Mouse (Mus musculus) forebrain, embryonic 13.5 days (tissue): ENCODE measurements around the gene Gm14418. TPM values are rescaled to one million over a fixed set of nuclear protein-coding genes. Genes with fewer than 3 reads are reported as not detected.
"Not testable (repeated sequence)": the region's sequence is repeated elsewhere in the genome, so short reads cannot be mapped to it uniquely, and the experiment has no call there.

Source experiments
- ATAC-seq: fragments of 200-750 bp; cut with Nextera tagmentation; 2 replicates; pipeline ENCODE4 v1.8.0; 2017
- H3K27ac ChIP-seq: fragments of 300-500 bp; sonication (generic); 2 replicates; pipeline ENCODE4 v1.5.1; 2015; ENCODE audit warnings: inconsistent platforms, mild to moderate bottlenecking, moderate library complexity
- H3K27me3 ChIP-seq: fragments of 300-500 bp; sonication (generic); 2 replicates; pipeline ENCODE4 v1.6.1; 2015; ENCODE audit warnings: mild to moderate bottlenecking, inconsistent platforms
- H3K36me3 ChIP-seq: fragments of 300-500 bp; sonication (generic); 2 replicates; pipeline ENCODE4 v1.6.1; 2015; ENCODE audit warnings: mild to moderate bottlenecking, inconsistent platforms; ENCODE audit not compliant: poor library complexity, severe bottlenecking
- H3K4me1 ChIP-seq: fragments of 300-500 bp; sonication (generic); 2 replicates; pipeline ENCODE4 v1.6.1; 2015; ENCODE audit warnings: inconsistent platforms
- H3K4me2 ChIP-seq: fragments of 300-500 bp; sonication (generic); 2 replicates; pipeline ENCODE4 v1.6.1; 2015; ENCODE audit warnings: inconsistent platforms, mild to moderate bottlenecking, moderate library complexity
- H3K4me3 ChIP-seq: fragments of 300-500 bp; sonication (generic); 2 replicates; pipeline ENCODE4 v1.5.1; 2015; ENCODE audit warnings: mild to moderate bottlenecking, inconsistent platforms
- H3K9ac ChIP-seq: fragments of 300-500 bp; sonication (generic); 2 replicates; pipeline ENCODE4 v1.6.1; 2015; ENCODE audit warnings: mild to moderate bottlenecking, inconsistent platforms
- H3K9me3 ChIP-seq: fragments of 300-500 bp; sonication (generic); replicated peaks from 2 replicates; pipeline ENCODE4 v1.6.1; 2016; ENCODE audit warnings: inconsistent platforms
- WGBS: fragments of 180-500 bp; shearing (Covaris S2); methylation state at CpG from one replicate; pipeline ENCODE4 v1.1.7; 2015; 5-methylcytosine and 5-hydroxymethylcytosine counted together
- polyA plus RNA-seq: library from polyadenylated mRNA; unstranded; fragments of >200 nt; fragmentation: Nextera tagmentation; extraction: Ambion mirVana; gene quantifications from 2 replicates; pipeline ENCODE4 v1.2.1, GENCODE M21; 2015

The Gm14418 gene
- 9.6 and 13.4 TPM in 2 replicates for polyA plus RNA-seq

- not testable (repeated sequence) for H3K36me3 ChIP-seq, H3K4me1 ChIP-seq, ATAC-seq, H3K9ac ChIP-seq, H3K9me3 ChIP-seq, H3K27me3 ChIP-seq, H3K27ac ChIP-seq
- H3K4me2 ChIP-seq = peak within 1 kb of the TSS; percentile 33
- H3K4me3 ChIP-seq = peak within 1 kb of the TSS; percentile 33
- 49% methylated on average over 6 of the region's 6 CpGs for WGBS
These were observed at the start of gene Gm14418 for GRCm38 (mm10) chr2:177398096-177398495. Gene Gm14418, minus strand, starts transcription at chr2:177398320.

Other genes starting within 250 kb of the Gm14418 start
- gene Gm14410, start 191.9 kb downstream of the Gm14418 start, polyA plus RNA-seq = 31.0 and 38.7 TPM in 2 replicates
- gene Gm14409, start 131.3 kb downstream of the Gm14418 start, polyA plus RNA-seq = not detected in 2 replicates
- gene Gm14412, start 74.0 kb downstream of the Gm14418 start, polyA plus RNA-seq = 0.14 and 0.23 TPM in 2 replicates
- 7.8 and 10.1 TPM in 2 replicates for gene Zfp970, start 66.4 kb upstream of the Gm14418 start, polyA plus RNA-seq
- 3.1 and 3.4 TPM in 2 replicates for gene Gm14403, start 99.9 kb upstream of the Gm14418 start, polyA plus RNA-seq
- gene Gm14406, start 179.9 kb upstream of the Gm14418 start, polyA plus RNA-seq = not detected in 2 replicates